Mouse (Mus musculus) olfactory bulb, adult 2 months (tissue): Measurements from ENCODE around the gene Ep300. TPM values are rescaled to one million over a fixed set of nuclear protein-coding genes. Genes with fewer than 3 reads are reported as not detected.
"Not testable (repeated sequence)": the region's sequence is repeated elsewhere in the genome, so short reads cannot be mapped to it uniquely, and the experiment has no call there.

Experiments
- H3K27ac ChIP-seq: fragments of 200-500 bp; 2 replicates; pipeline ENCODE4 v1.5.1; 2012; ENCODE audit warnings: low read depth, low read length; ENCODE audit not compliant: insufficient read depth
- H3K4me1 ChIP-seq: fragments of 200-500 bp; 2 replicates; pipeline ENCODE4 v1.6.1; 2012; ENCODE audit warnings: low read length; ENCODE audit not compliant: control insufficient read depth, insufficient read depth
- H3K4me3 ChIP-seq: fragments of 200-500 bp; 2 replicates; pipeline ENCODE4 v1.5.1; 2012; ENCODE audit warnings: mild to moderate bottlenecking, low read depth, low read length, moderate library complexity; ENCODE audit not compliant: insufficient read depth
- CTCF ChIP-seq: fragments of 200-500 bp; IDR thresholded peaks from 2 replicates; pipeline ENCODE4 v1.5.1; 2012; ENCODE audit warnings: low read depth, mild to moderate bottlenecking, low read length, moderate library complexity; ENCODE audit not compliant: insufficient read depth
- POLR2A ChIP-seq: fragments of 200-500 bp; IDR thresholded peaks from 2 replicates; pipeline ENCODE4 v1.6.1; 2012; ENCODE audit warnings: mild to moderate bottlenecking, low read depth, low read length, moderate library complexity; ENCODE audit not compliant: insufficient read depth
- WGBS: fragments of 180-500 bp; shearing (Covaris S2); methylation state at CpG from one replicate; pipeline ENCODE4 v1.1.7; 2018; 5-methylcytosine and 5-hydroxymethylcytosine counted together
- polyA plus RNA-seq: library from polyadenylated mRNA; stranded (reverse); fragments of >200 nt; gene quantifications from 2 replicates; pipeline ENCODE4 v1.2.4, GENCODE M21; 2012; ENCODE audit warnings: low replicate concordance; ENCODE audit not compliant: missing spikeins, insufficient read depth, insufficient read length

The Ep300 gene
- polyA plus RNA-seq, 1 experiment: not detected

GRCm38 (mm10) chr15:81693967-81694881, 109.1 kb downstream of the Ep300 start:
- Histone ChIP-seq H3K27ac (no peak overlapping the region), H3K4me3 (peak overlapping the region; percentile 69), H3K4me1 (peaks cover 33% of the 10 kb centered on the region)
- 1% methylated on average over 106 of the region's 107 CpGs for WGBS
- TF ChIP-seq POLR2A (no peak; the same call in none of the 2 replicates), CTCF (peak; percentile 30; the same call in 1 of the 2 replicates)

- Histone ChIP-seq H3K4me3 (peak overlapping the region; percentile 69), H3K27ac (no peak overlapping the region), H3K4me1 (peaks cover 33% of the 10 kb centered on the region)
- WGBS: 49% methylated on average over 19 of the region's 19 CpGs
- TF ChIP-seq CTCF (no peak), POLR2A (no peak)
Measured at GRCm38 (mm10) chr15:81694891-81695290, 109.7 kb downstream of the Ep300 start.

GRCm38 (mm10) chr15:81697175-81697574, 112.0 kb downstream of the Ep300 start, which contains the start of gene Chadl:
Chadl (minus strand) TSS chr15:81697287.
- H3K4me3 ChIP-seq: no peak within 1 kb of the TSS
- H3K27ac ChIP-seq: no peak within 1 kb of the TSS
- 32% methylated on average over 7 of the region's 7 CpGs for WGBS
- TF ChIP-seq CTCF (no peak), POLR2A (no peak)
- peaks cover 26% of the 10 kb centered on the region for H3K4me1 ChIP-seq

DNA sequence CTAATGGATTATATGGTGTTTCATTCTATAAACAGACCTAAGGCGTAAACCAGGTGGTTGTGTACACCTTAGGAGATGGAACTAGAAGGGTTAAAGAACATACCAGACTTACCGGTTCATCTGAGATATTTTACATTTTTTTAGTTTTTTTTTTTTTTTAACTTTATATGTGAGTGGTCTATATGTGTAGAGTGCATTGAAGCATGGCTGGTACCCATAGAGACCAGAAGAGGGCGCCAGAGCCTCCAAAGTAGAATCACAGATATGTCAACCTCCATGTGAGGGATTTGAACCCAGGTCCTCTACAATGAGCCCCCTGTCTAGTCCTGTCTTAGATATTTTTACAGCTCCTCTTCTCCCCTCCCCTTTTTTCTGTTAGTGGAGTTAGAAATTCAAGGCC, 112.7 kb downstream of the Ep300 start:
- Histone ChIP-seq H3K4me3 (no peak overlapping the region), H3K4me1 (peaks cover 19% of the 10 kb centered on the region), H3K27ac (no peak overlapping the region)
- 52% methylated on average over 3 of the region's 3 CpGs for WGBS
- TF ChIP-seq POLR2A (no peak), CTCF (no peak)

DNA sequence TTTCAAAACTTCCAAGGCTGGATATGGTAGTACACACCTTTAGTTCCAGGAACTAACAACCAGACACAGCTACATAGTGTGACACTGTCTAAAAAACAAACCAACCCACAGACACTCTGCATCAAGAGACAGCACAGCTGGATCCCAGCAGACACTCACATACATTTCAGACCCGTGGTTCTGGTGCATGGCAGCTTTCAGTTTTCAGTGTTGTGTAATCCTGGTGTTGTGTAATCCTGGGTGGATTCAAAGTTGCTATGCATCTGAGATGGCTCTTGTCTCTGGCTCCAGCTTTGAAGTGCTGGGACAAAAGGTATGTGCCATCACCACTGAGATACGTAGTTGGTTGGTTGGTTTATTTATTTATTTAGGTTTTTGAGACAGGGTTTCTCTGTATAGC, 113.4 kb downstream of the Ep300 start:
- 63% methylated on average over 2 of the region's 2 CpGs for WGBS
- no peak for TF ChIP-seq CTCF
- TF ChIP-seq POLR2A: no peak
- Histone ChIP-seq H3K27ac (no peak overlapping the region), H3K4me3 (no peak overlapping the region), H3K4me1 (peaks cover 12% of the 10 kb centered on the region)

- H3K4me3 ChIP-seq: no peak overlapping the region
- H3K27ac ChIP-seq: no peak overlapping the region
- TF ChIP-seq CTCF: no peak
- no peak for TF ChIP-seq POLR2A
- no peaks in the 10 kb centered on the region for H3K4me1 ChIP-seq
- 76% methylated on average over 2 of the region's 2 CpGs for WGBS
Measured at GRCm38 (mm10) chr15:81700161-81700560, 115.0 kb downstream of the Ep300 start.

DNA sequence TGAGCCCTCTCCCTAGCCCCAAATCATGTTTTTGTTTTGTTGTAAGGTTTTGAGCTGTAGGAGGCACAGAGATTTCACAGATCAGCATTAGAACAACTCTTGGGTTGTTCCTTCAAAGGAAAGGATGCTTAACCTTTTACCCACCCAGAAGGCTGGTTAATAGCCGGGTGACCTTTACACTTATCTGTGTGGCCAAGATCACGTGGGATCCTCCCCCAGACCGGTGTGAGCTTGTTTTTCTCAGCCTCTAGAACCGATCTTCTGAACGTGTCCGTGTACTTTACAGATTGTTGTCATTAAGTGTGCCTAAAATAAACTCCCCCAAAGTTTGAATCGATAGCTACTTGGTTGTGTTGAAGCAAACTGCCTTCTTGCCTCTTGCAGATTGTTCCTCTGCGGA, 115.5 kb downstream of the Ep300 start:
- no peaks in the 10 kb centered on the region for H3K4me1 ChIP-seq
- TF ChIP-seq CTCF (no peak), POLR2A (no peak)
- H3K27ac ChIP-seq: no peak overlapping the region
- H3K4me3 ChIP-seq: no peak overlapping the region
- 78% methylated on average over 8 of the region's 8 CpGs for WGBS

DNA sequence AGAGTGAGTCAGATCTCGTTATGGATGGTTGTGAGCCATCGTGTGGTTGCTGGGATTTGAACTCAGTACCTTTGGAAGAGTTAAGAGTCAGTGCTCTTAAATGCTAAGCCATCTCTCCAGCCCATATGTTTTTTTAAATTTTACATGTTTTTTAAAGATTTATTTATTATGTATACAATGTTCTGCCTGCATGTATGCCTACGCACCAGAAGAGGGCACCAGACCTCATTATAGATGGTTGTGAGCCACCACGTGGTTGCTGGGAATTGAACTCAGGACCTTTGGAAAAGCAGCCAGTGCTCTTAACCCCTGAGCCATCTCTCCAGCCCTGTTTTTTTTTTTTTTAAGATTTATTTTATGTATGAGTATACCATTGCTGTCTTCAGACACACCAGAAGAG, 116.2 kb downstream of the Ep300 start:
- not testable (repeated sequence) for H3K4me3 ChIP-seq, H3K27ac ChIP-seq, H3K4me1 ChIP-seq
- 80% methylated on average over 4 of the region's 4 CpGs for WGBS

Other genes starting within 250 kb of the Ep300 start
- not detected in 2 replicates for gene Slc25a17, start 224.5 kb upstream of the Ep300 start, polyA plus RNA-seq
- gene St13, start 185.3 kb upstream of the Ep300 start, polyA plus RNA-seq: 972 TPM in 1 of 2 replicates, not detected in the other
- gene Xpnpep3, start 185.2 kb upstream of the Ep300 start, polyA plus RNA-seq: not detected in 2 replicates
- gene Dnajb7, start 177.1 kb upstream of the Ep300 start, polyA plus RNA-seq: not detected in 2 replicates
- not detected in 2 replicates for gene Rbx1, start 119.1 kb upstream of the Ep300 start, polyA plus RNA-seq
- not detected in 2 replicates for gene L3mbtl2, start 78.5 kb downstream of the Ep300 start, polyA plus RNA-seq
- gene Chadl, start 111.9 kb downstream of the Ep300 start, polyA plus RNA-seq: not detected in 2 replicates
- gene Zc3h7b, start 159.7 kb downstream of the Ep300 start, polyA plus RNA-seq: not detected in 2 replicates
- not detected in 2 replicates for gene Rangap1, start 160.2 kb downstream of the Ep300 start, polyA plus RNA-seq
- 278 TPM in 1 of 2 replicates, not detected in the other for gene Tef, start 217.1 kb downstream of the Ep300 start, polyA plus RNA-seq